In genomic region chr3:96503946-96504345, GRCm38 (mm10) we compare ENCODE assay signal across 23 mouse cellular contexts. TPM values are rescaled to one million over a fixed set of nuclear protein-coding genes. Genes with fewer than 3 reads are reported as not detected.
DNase-seq lines count a peak whose midpoint lies in the region; ATAC-seq and TF ChIP-seq lines count a peak whose summit lies in the region.
"Had no signal": no experiment of that assay in that cellular context is flagged by ENCODE, and none has a peak within 500 bp of the region (broad histone marks: within the 10 kb centered on the region; RNA-seq: fewer than 3 reads in every experiment).

No protein-coding gene starts in this region.

- no peak overlapping the region for H3K4me3 ChIP-seq in forebrain, embryonic 11.5 days (ENCODE audit: low read depth, low read length)
- no peak overlapping the region for H3K4me3 ChIP-seq in forebrain, embryonic 16.5 days (replicated peaks; ENCODE audit: low read length)
- H3K4me3 ChIP-seq in lung, postnatal 0 days (ENCODE audit: low read depth, low read length) = no peak overlapping the region
- H3K4me3 ChIP-seq: heart, adult 2 months had no signal

- no peak overlapping the region; the same call in 1 of the 2 replicates for H3K9ac ChIP-seq in forebrain, embryonic 11.5 days (ENCODE audit: low read length)
- H3K9ac ChIP-seq in forebrain, embryonic 16.5 days (replicated peaks; ENCODE audit: low read depth, low read length) = no peak overlapping the region
- no peak overlapping the region for H3K9ac ChIP-seq in lung, postnatal 0 days (replicated peaks; ENCODE audit: low read depth)
- H3K9ac ChIP-seq: hindbrain, embryonic 12.5 days had no signal

- no peaks in the 10 kb centered on the region for H3K27me3 ChIP-seq in forebrain, embryonic 11.5 days (ENCODE audit: control insufficient read depth, insufficient read depth, low read length)
- H3K27me3 ChIP-seq in forebrain, embryonic 16.5 days (replicated peaks; ENCODE audit: control insufficient read depth, insufficient read depth, low read length) = no peaks in the 10 kb centered on the region
- H3K27me3 ChIP-seq in lung, postnatal 0 days (replicated peaks; ENCODE audit: insufficient read depth, low read length) = no peaks in the 10 kb centered on the region
- H3K27me3 ChIP-seq: hindbrain, embryonic 12.5 days; hindbrain, embryonic 15.5 days had no signal

- no peaks in the 10 kb centered on the region for H3K4me1 ChIP-seq in forebrain, embryonic 11.5 days (replicated peaks; ENCODE audit: control insufficient read depth, insufficient read depth, low read length)
- no peaks in the 10 kb centered on the region; the same call in 1 of the 2 replicates for H3K4me1 ChIP-seq in forebrain, embryonic 16.5 days (replicated peaks; ENCODE audit: control insufficient read depth, insufficient read depth, low read length)
- no peaks in the 10 kb centered on the region for H3K4me1 ChIP-seq in lung, postnatal 0 days (ENCODE audit: insufficient read depth, low read depth, low read length)
- H3K4me1 ChIP-seq: heart, embryonic 10.5 days; hindbrain, embryonic 12.5 days had no signal

- peak; percentile 25 for DNase-seq in forebrain, embryonic 11.5 days (ENCODE audit: low spot score)
- DNase-seq in lung, postnatal 0 days (ENCODE audit: low spot score) = peak; percentile 4
- no peak for DNase-seq in lung, postnatal 25 days (ENCODE audit: low spot score)
- peak; percentile 1 for DNase-seq in urinary bladder, postnatal 14 days (ENCODE audit: low spot score)
- DNase-seq in urinary bladder, postnatal 25 days (ENCODE audit: low spot score) = no peak
- DNase-seq: adrenal gland, postnatal 10 days; adrenal gland, postnatal 36 days; cerebellum, adult 18-20 months; cerebellum, adult 9-10 months; cerebellum, postnatal 14 days had no signal

- no peak for ATAC-seq in forebrain, embryonic 11.5 days (replicated peaks; ENCODE audit: low FRiP score)
- no peak for ATAC-seq in forebrain, embryonic 16.5 days
- no peak for ATAC-seq in lung, postnatal 0 days
- ATAC-seq: CD4-positive, CD25-positive, alpha-beta regulatory T cell, adult 4 months; forebrain, embryonic 14.5 days had no signal

- H3K4me2 ChIP-seq in forebrain, embryonic 11.5 days (ENCODE audit: low read depth, low read length, severe bottlenecking) = no peak overlapping the region
- H3K4me2 ChIP-seq in forebrain, embryonic 16.5 days (ENCODE audit: low read length) = no peak overlapping the region
- H3K4me2 ChIP-seq in lung, postnatal 0 days (replicated peaks; ENCODE audit: low read depth, low read length) = no peak overlapping the region

- no peak overlapping the region for H3K27ac ChIP-seq in forebrain, embryonic 11.5 days (ENCODE audit: low read depth, low read length)
- no peak overlapping the region for H3K27ac ChIP-seq in forebrain, embryonic 16.5 days (ENCODE audit: low read length)
- no peak overlapping the region for H3K27ac ChIP-seq in lung, postnatal 0 days (ENCODE audit: low read length)
- H3K27ac ChIP-seq: heart, adult 2 months; heart, embryonic 10.5 days; hindbrain, embryonic 12.5 days; hindbrain, embryonic 15.5 days had no signal

- H3K9me3 ChIP-seq in forebrain, embryonic 11.5 days (ENCODE audit: control insufficient read depth, low read length) = no peaks in the 10 kb centered on the region
- H3K9me3 ChIP-seq in forebrain, embryonic 16.5 days (ENCODE audit: control insufficient read depth, low read length) = no peaks in the 10 kb centered on the region
- no peaks in the 10 kb centered on the region for H3K9me3 ChIP-seq in lung, postnatal 0 days (ENCODE audit: low read length)
- H3K9me3 ChIP-seq: forebrain, embryonic 10.5 days; heart, embryonic 10.5 days; hindbrain, embryonic 12.5 days; hindbrain, embryonic 15.5 days had no signal

- WGBS in forebrain, embryonic 11.5 days = 61% methylated on average over 4 of the region's 4 CpGs
- 67% methylated on average over 4 of the region's 4 CpGs for WGBS in forebrain, embryonic 16.5 days
- WGBS in lung, postnatal 0 days = 54% methylated on average over 4 of the region's 4 CpGs

- no peaks in the 10 kb centered on the region for H3K36me3 ChIP-seq in forebrain, embryonic 11.5 days (ENCODE audit: control insufficient read depth, insufficient read depth, low read length)
- no peaks in the 10 kb centered on the region for H3K36me3 ChIP-seq in forebrain, embryonic 16.5 days (ENCODE audit: control insufficient read depth, insufficient read depth)
- H3K36me3 ChIP-seq in lung, postnatal 0 days (ENCODE audit: insufficient read depth, low read length) = no peaks in the 10 kb centered on the region
- H3K36me3 ChIP-seq: forebrain, embryonic 10.5 days; heart, embryonic 10.5 days; hindbrain, embryonic 12.5 days; hindbrain, embryonic 15.5 days had no signal

- no peak for TF ChIP-seq CTCF in lung, postnatal 0 days (IDR thresholded peaks at IDR 0.05)

- TF ChIP-seq EP300 in lung, postnatal 0 days (IDR thresholded peaks at IDR 0.05) = no peak

RNA-seq across cellular contexts. Expression of gene Hfe2, which starts 21.0 kb away (rescaled TPM):
- polyA plus RNA-seq in forebrain, embryonic 11.5 days (2014; fragmentation: Nextera tagmentation; extraction: Ambion mirVana) = 0.69 and 0.77 TPM in 2 replicates
- 0.66 and 1.1 TPM in 2 replicates for polyA plus RNA-seq in forebrain, embryonic 16.5 days (2015; fragmentation: Nextera tagmentation; extraction: Ambion mirVana)
- 0.27 and 0.35 TPM in 2 replicates for polyA plus RNA-seq in lung, postnatal 0 days (2015; fragmentation: Nextera tagmentation; extraction: Ambion mirVana)

RNA-seq across cellular contexts. Expression of gene BC107364, which starts 51.8 kb away (rescaled TPM):
- polyA plus RNA-seq in forebrain, embryonic 11.5 days (2014; fragmentation: Nextera tagmentation; extraction: Ambion mirVana) = not detected in 2 replicates
- polyA plus RNA-seq in forebrain, embryonic 16.5 days (2015; fragmentation: Nextera tagmentation; extraction: Ambion mirVana) = not detected in 2 replicates
- 0.12 and 0.19 TPM in 2 replicates for polyA plus RNA-seq in lung, postnatal 0 days (2015; fragmentation: Nextera tagmentation; extraction: Ambion mirVana)
- polyA plus RNA-seq: C2C12; CD4-positive, CD25-positive, alpha-beta regulatory T cell, adult 4 months; embryonic facial prominence, embryonic 11.5 days; embryonic facial prominence, embryonic 14.5 days; forebrain, embryonic 10.5 days; forebrain, embryonic 14.5 days; gonadal fat pad, adult 2 months; heart, adult 2 months; heart, embryonic 10.5 days; hindbrain, embryonic 12.5 days; hindbrain, embryonic 15.5 days; intestine, embryonic 14.5 days had no signal

RNA-seq across cellular contexts. Expression of gene Txnip, which starts 53.8 kb away (rescaled TPM):
- 45.5 and 46.3 TPM in 2 replicates for polyA plus RNA-seq in forebrain, embryonic 11.5 days (2014; fragmentation: Nextera tagmentation; extraction: Ambion mirVana)
- polyA plus RNA-seq in forebrain, embryonic 16.5 days (2015; fragmentation: Nextera tagmentation; extraction: Ambion mirVana) = 63.4 and 75.9 TPM in 2 replicates
- polyA plus RNA-seq in lung, postnatal 0 days (2015; fragmentation: Nextera tagmentation; extraction: Ambion mirVana) = 468 and 502 TPM in 2 replicates

Comparison
In these comparisons a context has a peak if more than half of its experiments do, and no peak if none do; other contexts are left out.
1. DNase-seq: peak in forebrain, embryonic 11.5 days (single experiment), lung, postnatal 0 days (single experiment) and urinary bladder, postnatal 14 days (single experiment); none in lung, postnatal 25 days (single experiment) and urinary bladder, postnatal 25 days (single experiment).